Mouse (Mus musculus) CD4-positive, CD25-positive, alpha-beta regulatory T cell, adult 2 months (primary cell): ENCODE results near the gene Ube2r2.

Experiments
- DNase-seq: peaks from one replicate; pipeline ENCODE4 v3.0.0-alpha.2; 2012; ENCODE audit warnings: low read depth, low spot score

Ube2r2 gene

DNA sequence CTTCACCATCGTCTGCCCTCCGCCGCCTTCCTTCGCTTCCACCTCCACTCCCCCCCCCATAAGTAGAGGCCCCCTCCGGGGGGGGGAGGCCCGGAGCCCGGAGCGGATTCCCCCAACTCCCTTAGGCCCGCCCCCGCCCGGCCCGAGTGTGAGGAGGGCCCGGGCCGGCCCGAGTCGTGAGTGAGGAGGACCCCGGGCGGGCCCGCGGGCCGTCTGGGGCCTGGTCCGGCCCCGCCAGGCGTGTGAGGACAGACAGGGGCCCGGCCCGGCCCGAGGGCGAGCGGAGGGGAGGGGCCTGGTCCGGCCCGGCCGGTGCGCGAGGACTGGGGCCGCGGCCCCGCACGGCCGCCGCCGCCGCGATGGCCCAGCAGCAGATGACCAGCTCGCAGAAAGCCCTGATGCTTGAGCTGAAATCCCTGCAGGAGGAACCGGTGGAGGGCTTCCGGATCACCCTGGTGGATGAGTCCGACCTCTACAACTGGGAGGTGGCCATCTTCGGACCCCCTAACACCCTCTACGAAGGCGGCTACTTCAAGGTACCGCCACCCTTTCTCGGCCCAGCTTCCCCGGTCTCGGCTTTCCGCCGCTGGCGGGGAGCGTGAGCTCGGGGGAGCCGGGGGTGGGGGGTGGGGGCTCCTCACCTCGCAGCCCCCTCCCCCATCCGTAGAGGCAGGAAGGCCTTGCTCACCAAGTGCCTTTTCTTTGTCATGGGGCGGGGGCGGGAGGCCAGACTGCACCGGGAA lies at the start of gene Ube2r2:
TSS of gene Ube2r2 (plus strand) at position 33 of the 743 bp plus-strand sequence.
- peak; percentile 66 for DNase-seq

DNA sequence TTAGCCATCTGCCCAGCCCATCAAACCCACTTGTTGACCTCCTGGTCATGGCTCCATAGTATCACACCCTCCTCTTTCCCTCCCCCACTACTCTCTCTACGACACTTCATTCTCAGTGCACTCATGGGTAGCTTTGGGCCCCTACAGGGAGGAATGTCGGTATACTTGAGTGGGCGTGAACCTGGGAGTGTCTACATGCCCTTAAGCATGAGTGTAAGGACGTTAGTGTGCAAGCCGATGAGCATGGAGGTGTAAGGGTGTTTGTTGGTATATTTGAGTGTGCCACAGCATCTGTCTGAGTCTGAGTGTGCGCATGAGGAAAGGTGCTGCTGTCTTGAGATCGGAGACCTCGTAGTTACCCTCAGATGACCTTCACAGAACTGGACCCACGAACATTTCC lies 48.6 kb upstream of the Ube2r2 start:
- no peak for DNase-seq

DNA sequence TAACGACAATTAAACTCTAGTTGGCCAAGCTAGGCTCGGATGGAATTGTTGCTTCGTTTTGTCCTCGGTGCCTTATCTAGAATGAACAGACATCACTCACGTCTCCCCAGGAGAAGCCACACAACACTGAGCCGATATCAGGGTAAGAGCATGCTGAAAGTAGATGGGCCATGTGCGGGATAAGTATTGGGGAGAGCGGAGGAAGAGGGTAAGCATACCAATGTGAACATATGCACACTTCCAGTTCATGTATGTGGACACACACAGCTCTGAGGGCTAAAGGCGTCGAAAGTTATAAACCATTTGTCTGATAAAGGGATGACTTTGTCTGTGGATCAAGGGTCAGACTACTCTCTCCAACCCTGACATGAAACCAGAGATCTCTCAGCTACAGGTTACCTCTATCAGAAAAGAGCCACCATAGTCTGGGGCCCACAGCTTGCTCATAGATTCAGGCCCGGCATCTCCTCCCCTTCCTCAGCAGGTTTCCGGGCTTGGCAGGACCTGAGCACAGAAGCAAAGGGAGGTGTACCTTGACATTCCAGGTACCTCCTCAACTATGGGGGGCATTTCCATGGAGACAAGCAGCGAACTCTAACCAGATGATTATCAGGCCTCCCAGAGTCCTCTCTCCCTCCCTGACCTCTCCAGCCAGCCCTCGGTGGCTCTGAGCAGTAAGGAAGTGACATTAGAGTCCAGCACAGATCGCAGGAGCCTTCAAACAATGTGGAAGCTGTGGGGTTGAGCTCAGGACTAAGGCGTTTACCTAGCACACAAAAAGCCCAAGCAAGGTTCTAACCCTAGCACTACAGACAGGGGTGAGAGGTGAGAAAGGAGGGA lies 47.9 kb upstream of the Ube2r2 start:
- DNase-seq, result no peak

GRCm38 (mm10) chr4:41089189-41089588 lies 46.4 kb upstream of the Ube2r2 start:
- DNase-seq, result no peak

DNA sequence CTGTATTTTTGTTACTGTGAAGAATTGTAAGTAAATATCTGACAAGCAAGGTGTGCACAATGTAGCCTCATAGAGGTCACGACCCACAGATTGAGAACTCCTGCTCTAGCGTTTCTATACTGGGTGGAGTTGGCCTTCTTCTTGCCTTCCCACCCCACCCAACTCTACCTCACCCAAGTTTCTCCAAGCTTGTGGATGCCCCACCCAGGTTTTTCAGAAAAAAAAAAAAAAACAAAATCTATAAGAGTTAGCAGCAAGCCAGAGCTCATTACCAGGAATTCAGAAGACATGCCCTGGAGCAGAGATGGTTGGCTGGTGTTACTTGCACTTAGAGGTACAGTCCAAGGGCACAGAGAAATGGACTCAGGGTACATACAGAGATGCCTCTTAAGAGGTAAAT lies 45.8 kb upstream of the Ube2r2 start:
- no peak for DNase-seq

DNA sequence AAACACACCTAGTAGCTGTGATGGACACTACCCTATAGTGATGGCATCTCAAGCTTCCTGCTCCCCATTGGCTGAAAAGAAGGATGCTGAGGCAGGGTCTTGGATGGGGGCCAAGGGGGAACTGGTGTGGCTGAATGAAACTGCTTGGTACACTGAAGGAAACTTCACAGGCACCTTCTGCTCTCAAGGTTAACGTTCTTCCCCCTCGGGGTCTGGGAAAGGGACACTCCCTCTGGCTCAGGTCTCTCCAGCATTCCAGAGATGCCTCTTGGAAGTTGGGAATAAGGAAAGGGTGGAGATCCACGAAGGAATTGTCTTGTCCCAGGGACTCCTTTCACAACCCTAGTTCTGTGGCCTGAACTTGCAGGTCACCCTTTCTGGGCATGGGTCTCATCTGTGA lies 44.2 kb upstream of the Ube2r2 start:
- DNase-seq, result no peak

DNA sequence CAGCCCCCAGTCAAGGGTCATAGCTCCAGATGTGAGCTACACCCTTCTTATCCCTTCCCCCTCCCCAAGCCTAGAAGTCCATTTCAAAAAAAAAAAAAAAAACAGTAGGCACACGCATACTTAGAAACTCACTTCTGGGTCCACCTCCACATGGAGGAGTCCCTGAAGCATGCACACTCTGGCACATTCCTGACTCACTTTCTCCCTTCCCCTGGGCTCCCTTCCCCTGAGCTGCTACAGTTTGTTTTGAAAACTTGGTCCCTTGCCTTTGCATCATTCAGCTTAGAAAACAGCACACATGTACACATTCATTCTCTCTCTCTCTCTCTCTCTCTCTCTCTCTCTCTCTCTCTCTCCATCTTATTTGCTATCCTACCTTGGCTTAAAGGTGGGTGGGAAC lies 42.6 kb upstream of the Ube2r2 start:
- no peak for DNase-seq

DNA sequence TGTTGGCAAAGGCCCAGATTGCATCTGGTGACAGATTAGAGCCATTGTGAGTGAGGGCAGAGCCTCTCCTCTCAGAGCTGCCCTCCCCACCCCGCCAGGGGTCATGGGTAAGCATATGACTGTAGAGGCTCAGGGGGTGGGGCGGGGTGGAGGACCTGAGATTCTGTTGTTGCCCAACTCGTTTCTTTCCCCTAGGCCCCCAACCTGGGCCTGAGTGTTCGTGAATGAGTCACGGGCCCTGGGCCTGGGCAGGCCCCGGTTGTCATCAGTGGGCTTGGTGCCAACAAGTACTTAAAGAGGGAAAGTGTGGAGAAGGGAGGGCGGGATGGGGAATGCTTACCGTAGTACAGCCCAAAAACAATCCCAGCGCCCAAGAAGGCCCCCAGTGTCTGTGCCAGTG lies 41.2 kb upstream of the Ube2r2 start:
- DNase-seq, result no peak

GRCm38 (mm10) chr4:41096169-41096568 lies 39.4 kb upstream of the Ube2r2 start:
- no peak for DNase-seq

GRCm38 (mm10) chr4:41096794-41097193 lies 38.7 kb upstream of the Ube2r2 start:
- no peak for DNase-seq

- no peak for DNase-seq
These were observed 38.2 kb upstream of the Ube2r2 start for GRCm38 (mm10) chr4:41097381-41097780.

DNA sequence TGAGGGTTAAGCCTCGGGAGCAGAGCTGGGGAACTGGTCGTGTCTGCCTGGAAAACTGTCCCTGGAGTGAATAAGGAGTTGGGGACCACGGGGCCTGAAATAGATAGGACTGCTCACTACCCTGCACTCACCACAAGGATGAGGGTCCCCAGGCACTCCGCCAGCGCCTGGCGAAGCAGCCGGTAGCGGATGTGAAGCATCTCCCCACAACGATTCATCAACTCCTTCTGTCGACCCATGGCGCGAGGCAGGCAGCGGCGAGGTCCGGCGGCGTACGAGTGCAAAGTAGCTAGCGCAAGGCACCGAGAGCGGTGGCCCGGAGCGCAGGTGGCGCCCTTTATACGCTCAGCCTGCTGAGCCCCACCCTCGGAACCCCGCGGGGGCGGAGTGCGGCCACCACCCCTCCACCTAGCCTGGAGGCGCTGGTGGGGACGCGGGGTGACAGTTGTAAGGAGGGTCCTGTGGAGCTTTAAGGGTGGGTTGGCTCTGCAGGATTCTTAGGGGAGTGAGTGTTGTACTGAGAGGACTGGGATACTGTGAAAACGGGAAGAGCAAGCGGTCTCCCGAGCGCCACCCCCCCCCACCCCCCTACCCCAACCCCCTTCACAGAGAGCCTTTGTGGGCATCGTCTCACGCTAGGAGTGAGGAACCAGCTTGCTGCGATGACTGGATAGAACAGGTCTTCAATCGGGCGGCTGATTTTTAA lies 37.5 kb upstream of the Ube2r2 start, which contains the start of gene Aqp3:
TSS of gene Aqp3 (minus strand) at position 313 of the 706 bp plus-strand sequence.
- peak; percentile 62 for DNase-seq

GRCm38 (mm10) chr4:41098577-41098951 lies 37.0 kb upstream of the Ube2r2 start:
- no peak for DNase-seq

GRCm38 (mm10) chr4:41100986-41101385 lies 34.6 kb upstream of the Ube2r2 start:
- no peak for DNase-seq

- no peak for DNase-seq
These were observed 32.6 kb upstream of the Ube2r2 start for GRCm38 (mm10) chr4:41102901-41103300.

DNA sequence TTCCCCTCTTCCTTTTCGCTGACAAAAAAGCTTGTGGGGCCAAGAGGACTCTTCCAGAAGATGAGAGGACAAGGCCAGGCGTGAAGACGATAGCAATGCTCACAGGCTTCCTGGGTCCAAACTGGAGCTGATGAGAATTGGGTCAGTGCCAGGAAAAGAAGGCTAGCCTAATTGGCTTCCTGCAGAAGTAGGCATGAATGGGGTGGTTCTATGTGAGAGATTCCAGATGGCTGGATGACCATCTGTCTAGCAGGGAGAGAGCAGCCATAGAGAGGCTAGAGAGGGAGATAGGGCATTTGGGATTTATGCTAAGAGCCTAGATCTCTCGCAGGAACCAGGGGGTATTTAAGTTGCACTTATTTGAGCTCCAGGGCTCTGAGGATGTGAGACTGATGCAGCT lies 28.1 kb upstream of the Ube2r2 start:
- no peak for DNase-seq

DNA sequence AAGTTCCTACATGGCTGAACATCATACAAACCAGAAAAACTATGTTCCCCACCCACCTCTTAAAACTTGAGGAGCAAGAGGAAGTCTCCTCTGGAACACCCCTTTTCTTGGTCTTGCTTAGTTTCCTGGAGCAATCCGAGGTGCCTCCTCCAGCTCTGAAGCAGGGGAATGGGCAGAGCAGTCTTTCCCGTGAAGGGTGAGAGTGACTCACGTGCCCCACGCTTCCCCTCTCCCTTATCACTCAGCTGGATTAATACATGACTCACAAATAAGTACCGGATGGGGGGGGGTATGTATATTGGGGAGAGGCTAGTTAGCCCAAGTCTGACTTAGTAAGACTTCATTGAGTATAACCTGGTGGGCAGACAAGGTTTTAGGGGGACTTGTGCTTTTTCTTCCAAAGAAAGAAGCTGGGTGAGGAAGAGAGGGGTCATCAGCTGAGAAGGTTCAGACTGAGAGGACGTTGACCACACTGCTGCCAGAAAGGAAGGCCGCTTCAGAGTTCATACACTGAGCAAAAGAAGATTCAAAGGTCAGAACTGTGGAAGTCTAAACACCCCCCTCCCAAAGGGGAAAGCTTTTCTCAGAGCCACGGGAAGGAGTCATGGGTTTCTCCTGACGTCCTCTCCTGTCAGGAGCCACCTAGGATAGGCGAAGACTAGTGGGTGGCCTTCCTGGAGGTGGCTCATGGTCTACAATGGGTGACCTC lies 26.7 kb upstream of the Ube2r2 start:
- DNase-seq, result no peak

GRCm38 (mm10) chr4:41114358-41115070 lies 21.0 kb upstream of the Ube2r2 start:
- no peak for DNase-seq

DNA sequence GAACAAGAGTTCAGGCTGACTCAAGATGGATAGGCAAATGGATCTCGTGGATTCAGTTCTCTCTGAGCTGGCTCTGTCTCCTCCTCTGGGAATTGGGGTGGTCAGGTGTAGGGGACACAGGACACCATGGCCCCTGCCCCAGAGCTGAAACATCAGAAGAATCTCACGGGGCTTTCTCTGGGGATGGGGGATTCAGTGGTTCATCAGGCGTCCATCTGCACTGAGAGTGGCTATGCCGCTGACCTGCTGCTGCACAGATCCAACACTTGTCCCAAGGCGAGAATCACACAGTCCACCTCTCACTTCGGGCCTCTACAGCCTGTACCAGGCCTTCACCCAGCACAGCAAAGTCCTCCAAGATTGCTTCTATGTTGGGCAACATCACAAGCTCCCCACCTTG lies 20.5 kb upstream of the Ube2r2 start:
- DNase-seq, result no peak

GRCm38 (mm10) chr4:41115793-41116192 lies 19.8 kb upstream of the Ube2r2 start:
- DNase-seq, result no peak

DNA sequence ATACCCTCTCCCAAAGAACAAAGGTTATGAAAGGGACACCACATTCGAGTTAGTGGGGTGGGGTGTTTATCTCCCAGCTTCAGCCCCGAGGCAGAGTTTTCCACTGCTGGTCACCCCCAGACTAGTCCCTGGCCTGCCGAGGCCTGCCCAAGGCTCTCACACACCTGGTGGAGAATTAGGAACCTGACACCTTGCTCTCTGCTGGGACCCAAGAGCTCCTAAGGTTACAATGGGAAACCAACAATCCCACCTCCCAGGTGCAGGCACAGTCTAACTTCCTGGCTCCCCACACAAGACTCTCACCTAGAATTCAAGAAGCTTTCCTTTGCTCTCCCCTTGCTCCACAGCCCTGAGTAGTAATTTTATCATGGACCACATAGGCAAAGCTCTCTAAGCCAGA lies 18.7 kb upstream of the Ube2r2 start:
- no peak for DNase-seq
